29 mouse cellular contexts compared by ENCODE assay signal in the genomic region with DNA sequence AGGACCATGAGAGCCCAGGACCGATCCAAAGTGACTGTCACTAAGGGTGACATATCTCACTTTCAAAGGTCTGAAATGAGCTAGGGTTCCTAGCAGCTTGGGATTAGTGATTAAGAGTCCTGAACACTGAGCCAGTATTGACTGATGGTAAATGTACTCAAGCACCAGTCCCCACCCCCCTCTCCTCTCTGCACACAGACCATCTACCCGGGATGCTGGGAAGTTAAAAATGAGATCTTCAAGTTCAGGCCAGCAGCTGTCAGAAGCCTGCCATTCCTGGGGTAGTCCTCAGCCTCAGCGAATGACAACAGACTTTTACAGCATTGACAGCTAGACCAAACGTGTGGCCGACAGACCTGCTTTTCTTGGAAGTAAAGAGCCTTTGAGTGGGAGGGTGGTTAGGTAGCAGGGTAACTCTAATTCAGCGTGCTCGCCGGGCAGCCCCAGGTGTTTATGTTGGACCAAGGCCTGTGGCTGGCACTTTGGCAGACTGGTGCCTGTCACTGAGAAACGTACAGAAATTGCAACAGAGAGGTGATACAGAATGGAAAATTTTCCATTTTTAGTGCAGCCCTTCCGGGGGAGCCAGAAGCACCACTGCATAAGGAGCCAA.
DNase-seq lines count a peak whose midpoint lies in the region; ATAC-seq and TF ChIP-seq lines count a peak whose summit lies in the region.
"Had no signal": no experiment of that assay in that cellular context is flagged by ENCODE, and none has a peak within 500 bp of the region (broad histone marks: within the 10 kb centered on the region; RNA-seq: fewer than 3 reads in every experiment).

No protein-coding gene starts in this region.

- H3K27me3 ChIP-seq in heart, embryonic 12.5 days (replicated peaks): no peaks in the 10 kb centered on the region
- H3K27me3 ChIP-seq in lung, embryonic 16.5 days (ENCODE audit: control insufficient read depth, insufficient read depth, low read depth, low read length): no peaks in the 10 kb centered on the region
- H3K27me3 ChIP-seq in limb, embryonic 14.5 days (ENCODE audit: control insufficient read depth, insufficient read depth, low read length): no peaks in the 10 kb centered on the region
- H3K27me3 ChIP-seq: embryonic facial prominence, embryonic 13.5 days; kidney, embryonic 15.5 days; liver, embryonic 13.5 days; stomach, embryonic 15.5 days had no signal

- no peak for ATAC-seq in heart, embryonic 12.5 days (ENCODE audit: insufficient number of reproducible peaks, low FRiP score)
- ATAC-seq in lung, embryonic 16.5 days (ENCODE audit: low read depth): peak; percentile 62
- ATAC-seq in limb, embryonic 14.5 days (ENCODE audit: low FRiP score, low read depth): peak; percentile 41
- ATAC-seq: forebrain, embryonic 14.5 days; midbrain, embryonic 13.5 days had no signal

- H3K4me3 ChIP-seq in heart, embryonic 12.5 days: no peak overlapping the region
- H3K4me3 ChIP-seq in lung, embryonic 16.5 days (ENCODE audit: low read length): no peak overlapping the region
- H3K4me3 ChIP-seq in limb, embryonic 14.5 days (replicated peaks; ENCODE audit: low read length): no peak overlapping the region
- H3K4me3 ChIP-seq: embryonic facial prominence, embryonic 13.5 days; erythroblast, embryonic 14.5 days; hindbrain, embryonic 10.5 days; hindbrain, embryonic 15.5 days; kidney, embryonic 15.5 days; layer of hippocampus, adult 2 months; liver, embryonic 13.5 days; midbrain, embryonic 13.5 days; neural tube, embryonic 15.5 days; stomach, embryonic 15.5 days had no signal

- no peaks in the 10 kb centered on the region for H3K36me3 ChIP-seq in heart, embryonic 12.5 days
- H3K36me3 ChIP-seq in lung, embryonic 16.5 days (ENCODE audit: control insufficient read depth, insufficient read depth, low read length): no peaks in the 10 kb centered on the region
- H3K36me3 ChIP-seq in limb, embryonic 14.5 days (ENCODE audit: control insufficient read depth, insufficient read depth, low read length): no peaks in the 10 kb centered on the region
- H3K36me3 ChIP-seq: embryonic facial prominence, embryonic 13.5 days; hindbrain, embryonic 10.5 days; hindbrain, embryonic 15.5 days; kidney, embryonic 15.5 days; liver, embryonic 13.5 days; midbrain, embryonic 13.5 days; neural tube, embryonic 15.5 days; stomach, embryonic 15.5 days had no signal

- TF ChIP-seq POLR2A in limb, embryonic 14.5 days (IDR thresholded peaks at IDR 0.05; ENCODE audit: borderline replicate concordance, extremely low read depth, insufficient read depth, insufficient read length): no peak

- no peak overlapping the region for H3K9ac ChIP-seq in heart, embryonic 12.5 days
- no peak overlapping the region for H3K9ac ChIP-seq in lung, embryonic 16.5 days (ENCODE audit: low read length)
- H3K9ac ChIP-seq in limb, embryonic 14.5 days (ENCODE audit: low read depth, low read length, severe bottlenecking): no peak overlapping the region
- H3K9ac ChIP-seq: embryonic facial prominence, embryonic 13.5 days; hindbrain, embryonic 15.5 days; kidney, embryonic 15.5 days; liver, embryonic 13.5 days; midbrain, embryonic 13.5 days; neural tube, embryonic 15.5 days; stomach, embryonic 15.5 days had no signal

- WGBS in heart, embryonic 12.5 days: 31% methylated on average over 10 of the region's 10 CpGs
- WGBS in lung, embryonic 16.5 days: 33% methylated on average over 10 of the region's 10 CpGs
- WGBS in limb, embryonic 14.5 days: 35% methylated on average over 10 of the region's 10 CpGs

- no peak overlapping the region for H3K27ac ChIP-seq in heart, embryonic 12.5 days (ENCODE audit: poor library complexity, severe bottlenecking)
- H3K27ac ChIP-seq in lung, embryonic 16.5 days (ENCODE audit: low read length): no peak overlapping the region
- H3K27ac ChIP-seq in limb, embryonic 14.5 days (replicated peaks; ENCODE audit: low read depth, low read length): peak overlapping the region; percentile 55; the same call in 1 of the 2 replicates
- H3K27ac ChIP-seq: embryonic facial prominence, embryonic 13.5 days; hindbrain, embryonic 10.5 days; hindbrain, embryonic 15.5 days; kidney, embryonic 15.5 days; layer of hippocampus, adult 2 months; liver, embryonic 13.5 days; macrophage; midbrain, embryonic 13.5 days; neural tube, embryonic 15.5 days; stomach, embryonic 15.5 days had no signal

- peak overlapping the region; percentile 17; the same call in 1 of the 2 replicates for H3K4me2 ChIP-seq in heart, embryonic 12.5 days
- no peak overlapping the region for H3K4me2 ChIP-seq in lung, embryonic 16.5 days (ENCODE audit: low read depth, low read length)
- no peak overlapping the region for H3K4me2 ChIP-seq in limb, embryonic 14.5 days (replicated peaks; ENCODE audit: low read depth, low read length, severe bottlenecking)
- H3K4me2 ChIP-seq: embryonic facial prominence, embryonic 13.5 days; hindbrain, embryonic 15.5 days; kidney, embryonic 15.5 days; liver, embryonic 13.5 days; midbrain, embryonic 13.5 days; neural tube, embryonic 15.5 days; stomach, embryonic 15.5 days had no signal

- peaks cover 12% of the 10 kb centered on the region for H3K4me1 ChIP-seq in heart, embryonic 12.5 days (replicated peaks)
- H3K4me1 ChIP-seq in lung, embryonic 16.5 days (replicated peaks; ENCODE audit: control insufficient read depth, insufficient read depth, low read length): peaks cover 4% of the 10 kb centered on the region; the same call in 1 of the 2 replicates
- peaks cover 21% of the 10 kb centered on the region for H3K4me1 ChIP-seq in limb, embryonic 14.5 days (ENCODE audit: control insufficient read depth, insufficient read depth, low read length)
- H3K4me1 ChIP-seq: hindbrain, embryonic 10.5 days; liver, embryonic 13.5 days; stomach, embryonic 15.5 days had no signal

- H3K9me3 ChIP-seq in heart, embryonic 12.5 days (replicated peaks): no peaks in the 10 kb centered on the region
- H3K9me3 ChIP-seq in lung, embryonic 16.5 days (ENCODE audit: control insufficient read depth, low read length): no peaks in the 10 kb centered on the region
- H3K9me3 ChIP-seq in limb, embryonic 14.5 days (ENCODE audit: control insufficient read depth, low read length): no peaks in the 10 kb centered on the region
- H3K9me3 ChIP-seq: embryonic facial prominence, embryonic 13.5 days; hindbrain, embryonic 10.5 days; hindbrain, embryonic 15.5 days; kidney, embryonic 15.5 days; liver, embryonic 13.5 days; midbrain, embryonic 13.5 days; neural tube, embryonic 15.5 days; stomach, embryonic 15.5 days had no signal

- no peak for DNase-seq in heart, postnatal 14 days
- no peak for DNase-seq in lung, postnatal 14 days
- peak; percentile 29 for DNase-seq in adipocyte (ENCODE audit: low spot score)
- peak; percentile 64 for DNase-seq in limb, embryonic 14.5 days (ENCODE audit: low spot score)
- no peak for DNase-seq in ovary, adult 18-20 months (ENCODE audit: low spot score)
- no peak for DNase-seq in natural killer cell, adult 2 months (ENCODE audit: low spot score in 2 of 2)
- DNase-seq: adrenal gland, postnatal 14 days; B cell, adult 2 months; cerebellum, adult 11 months; cerebellum, adult 9-10 months; embryo, embryonic 11 days; gastrocnemius, postnatal 25 days; kidney, adult 18-20 months; liver, embryonic 13.5 days; lung, adult 18-20 months; right cerebral cortex, postnatal 25 days had no signal

- intact Hi-C loops in heart, postnatal 14 days (cut with DNase I): no loop called here

Comparison
In these comparisons a context has a peak if more than half of its experiments do, and no peak if none do; other contexts are left out.
1. DNase-seq: peak in adipocyte (single experiment) and limb, embryonic 14.5 days (single experiment); none in heart, postnatal 14 days (0 of 2), lung, postnatal 14 days (single experiment), ovary, adult 18-20 months (single experiment) and natural killer cell, adult 2 months (0 of 2).